Mouse (Mus musculus) midbrain, embryonic 12.5 days (tissue): ENCODE data around the gene March9. TPM values are rescaled to one million over a fixed set of nuclear protein-coding genes. Genes with fewer than 3 reads are reported as not detected.

ENCODE experiments used
- ATAC-seq: fragments of 200-750 bp; cut with Nextera tagmentation; 2 replicates; pipeline ENCODE4 v1.8.0; 2017; ENCODE audit warnings: low read depth, moderate TSS enrichment, moderate library complexity; ENCODE audit not compliant: low FRiP score
- H3K27ac ChIP-seq: fragments of 300-500 bp; sonication (generic); replicated peaks from 2 replicates; pipeline ENCODE4 v1.5.1; 2016; ENCODE audit warnings: mild to moderate bottlenecking
- H3K27me3 ChIP-seq: fragments of 300-500 bp; sonication (generic); 2 replicates; pipeline ENCODE4 v1.6.1; 2016; ENCODE audit warnings: mild to moderate bottlenecking
- H3K36me3 ChIP-seq: fragments of 300-500 bp; sonication (generic); 2 replicates; pipeline ENCODE4 v1.6.1; 2016
- H3K4me1 ChIP-seq: fragments of 300-500 bp; sonication (generic); 2 replicates; pipeline ENCODE4 v1.6.1; 2016
- H3K4me2 ChIP-seq: fragments of 300-500 bp; sonication (generic); replicated peaks from 2 replicates; pipeline ENCODE4 v1.6.1; 2016; ENCODE audit warnings: mild to moderate bottlenecking, moderate library complexity
- H3K4me3 ChIP-seq: fragments of 300-500 bp; sonication (generic); 2 replicates; pipeline ENCODE4 v1.5.1; 2016; ENCODE audit warnings: mild to moderate bottlenecking
- H3K9ac ChIP-seq: fragments of 300-500 bp; sonication (generic); replicated peaks from 2 replicates; pipeline ENCODE4 v1.6.1; 2016; ENCODE audit warnings: mild to moderate bottlenecking, moderate library complexity
- H3K9me3 ChIP-seq: fragments of 300-500 bp; sonication (generic); 2 replicates; pipeline ENCODE4 v1.6.1; 2016; ENCODE audit warnings: mild to moderate bottlenecking
- WGBS: fragments of 180-500 bp; shearing (Covaris S2); methylation state at CpG from one replicate; pipeline ENCODE4 v1.1.7; 2016; 5-methylcytosine and 5-hydroxymethylcytosine counted together
- polyA plus RNA-seq: library from polyadenylated mRNA; unstranded; fragments of >200 nt; fragmentation: Nextera tagmentation; extraction: Ambion mirVana; gene quantifications from 2 replicates; pipeline ENCODE4 v1.2.1, GENCODE M21; 2016

Gene March9
- polyA plus RNA-seq, 1 experiment from 2014 or later: 4.6 TPM

DNA sequence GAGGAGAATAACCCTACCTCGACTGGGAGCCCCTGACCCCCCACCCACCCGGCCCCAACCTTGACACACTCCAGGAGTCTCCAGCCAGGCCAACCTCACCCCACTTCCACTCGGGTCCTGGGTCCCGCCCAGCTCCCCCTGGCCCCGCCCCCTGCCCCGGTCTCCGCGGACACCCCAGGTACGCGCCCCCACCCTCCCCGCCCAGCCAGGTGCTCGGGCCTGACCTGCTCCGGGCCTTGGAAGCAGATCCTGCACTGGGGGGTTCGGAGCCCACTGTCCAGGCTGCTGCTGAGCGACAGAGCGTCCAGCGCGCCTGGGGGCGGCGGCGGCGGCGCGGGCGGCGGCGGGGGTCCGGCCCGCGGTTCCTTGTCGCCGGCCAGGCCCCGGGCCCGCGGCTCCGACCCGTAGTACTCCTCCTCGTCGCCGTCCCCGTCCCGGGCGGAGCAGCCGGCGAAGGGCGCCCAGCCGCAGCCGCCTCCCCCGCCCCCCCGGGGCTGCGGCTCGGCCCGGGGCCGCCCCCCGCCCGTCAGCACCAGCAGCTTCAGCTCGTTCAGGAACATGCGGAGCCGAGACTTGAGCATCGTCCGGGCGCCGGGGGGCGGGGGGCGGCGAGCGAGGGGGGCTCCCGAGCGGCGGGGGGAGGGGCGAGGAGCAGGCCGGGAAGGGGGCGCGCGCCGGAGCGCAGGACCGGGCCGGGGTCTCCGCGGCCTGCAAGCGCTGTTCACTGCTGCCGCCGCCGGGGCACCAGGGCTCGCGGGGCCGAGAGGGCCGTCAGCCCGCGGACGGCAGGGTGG, 613 bp downstream of the March9 start:
- under 1% methylated on average over 56 of the region's 92 CpGs for WGBS
- Histone ChIP-seq H3K27me3 (peaks cover 5% of the 10 kb centered on the region; the same call in 1 of the 2 replicates), H3K4me3 (peak overlapping the region; percentile 97), H3K9me3 (no peaks in the 10 kb centered on the region), H3K27ac (peak overlapping the region; percentile 96), H3K9ac (peak overlapping the region; percentile 99), H3K36me3 (peaks cover 33% of the 10 kb centered on the region), H3K4me2 (peak overlapping the region; percentile 96), H3K4me1 (peaks cover 39% of the 10 kb centered on the region)
- ATAC-seq: peak; percentile 5; the same call in 1 of the 2 replicates

DNA sequence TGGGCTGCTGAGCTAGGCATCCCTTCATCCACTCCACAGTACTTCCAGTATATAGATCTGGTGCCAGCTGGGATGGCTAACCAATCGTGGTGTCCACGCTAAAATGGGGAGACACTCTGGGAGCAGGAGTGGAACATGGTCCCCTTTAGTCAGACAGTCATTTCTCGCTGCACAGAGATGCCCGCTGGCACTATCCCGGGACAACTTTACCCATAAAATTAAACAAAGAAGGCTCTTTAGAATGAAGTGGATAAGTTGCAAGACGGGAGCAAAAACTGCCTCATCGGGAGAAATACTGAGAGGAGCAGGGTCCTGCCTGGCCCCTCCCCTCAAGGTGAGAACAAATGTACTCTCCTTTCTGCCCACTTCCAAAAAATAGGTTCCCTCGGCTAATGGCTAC, 1.3 kb downstream of the March9 start:
- H3K4me2 ChIP-seq: peak overlapping the region; percentile 96
- peaks cover 5% of the 10 kb centered on the region; the same call in 1 of the 2 replicates for H3K27me3 ChIP-seq
- H3K36me3 ChIP-seq: peaks cover 40% of the 10 kb centered on the region
- ATAC-seq: no peak
- H3K9me3 ChIP-seq: no peaks in the 10 kb centered on the region
- peak overlapping the region; percentile 99 for H3K9ac ChIP-seq
- WGBS: 10% methylated on average over 8 of the region's 8 CpGs
- H3K4me3 ChIP-seq: peak overlapping the region; percentile 97
- H3K4me1 ChIP-seq: peaks cover 39% of the 10 kb centered on the region
- H3K27ac ChIP-seq: 0 out of 2 replicates have a peak overlapping the region, but pooled peaks have one; percentile 96

DNA sequence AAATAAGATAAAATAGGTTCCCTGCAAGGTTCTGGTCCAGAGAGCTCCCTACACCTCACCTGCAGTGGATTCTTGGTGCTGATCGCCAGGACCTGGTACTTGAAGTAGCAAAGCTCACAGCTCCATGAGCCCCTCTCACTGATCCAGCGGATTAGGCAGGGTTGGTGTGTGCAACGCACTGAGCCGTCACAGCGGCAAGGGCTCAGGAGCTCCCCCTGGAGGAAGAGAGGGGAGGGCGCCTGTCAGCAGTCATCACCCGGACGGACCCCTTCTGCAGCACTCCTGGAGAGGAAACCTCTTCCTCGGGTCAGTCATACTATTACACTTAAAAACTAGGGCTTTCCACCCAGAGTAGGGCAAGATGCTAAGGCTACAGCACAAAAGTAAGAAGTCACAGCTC, 1.8 kb downstream of the March9 start:
- peaks cover 5% of the 10 kb centered on the region; the same call in 1 of the 2 replicates for H3K27me3 ChIP-seq
- WGBS: under 1% methylated on average over 9 of the region's 9 CpGs
- peak overlapping the region; percentile 99 for H3K9ac ChIP-seq
- H3K36me3 ChIP-seq: peaks cover 44% of the 10 kb centered on the region
- H3K9me3 ChIP-seq: no peaks in the 10 kb centered on the region
- peak overlapping the region; percentile 97 for H3K4me3 ChIP-seq
- ATAC-seq: peak; percentile 13; the same call in 1 of the 2 replicates
- no peak overlapping the region for H3K27ac ChIP-seq
- peak overlapping the region; percentile 96 for H3K4me2 ChIP-seq
- peaks cover 39% of the 10 kb centered on the region for H3K4me1 ChIP-seq

DNA sequence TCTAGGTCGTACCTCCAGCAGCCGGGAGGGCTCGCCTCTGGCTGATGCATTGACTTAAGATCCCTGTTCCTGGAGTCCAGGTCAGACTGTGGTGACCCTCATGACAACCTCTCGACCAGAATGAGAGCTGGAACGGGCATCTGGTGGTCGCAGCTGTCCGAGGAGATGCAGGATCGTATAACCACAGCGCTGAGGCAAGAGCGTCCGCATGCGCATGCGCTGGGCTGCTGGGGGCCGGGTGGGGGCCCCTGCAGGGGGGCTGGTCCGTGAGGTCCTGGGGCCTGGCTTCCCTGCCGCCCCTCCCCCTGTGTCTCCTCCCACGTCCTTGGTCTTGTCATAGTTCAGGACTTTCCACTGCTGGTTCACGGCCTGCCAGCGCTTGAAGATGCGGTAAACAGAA, 3.5 kb downstream of the March9 start:
- Histone ChIP-seq H3K27me3 (peaks cover 14% of the 10 kb centered on the region), H3K9me3 (no peaks in the 10 kb centered on the region), H3K9ac (no peak overlapping the region), H3K4me1 (peaks cover 31% of the 10 kb centered on the region), H3K27ac (no peak overlapping the region), H3K4me3 (no peak overlapping the region), H3K4me2 (no peak overlapping the region), H3K36me3 (peaks cover 44% of the 10 kb centered on the region)
- no peak for ATAC-seq
- WGBS: 92% methylated on average over 20 of the region's 20 CpGs

DNA sequence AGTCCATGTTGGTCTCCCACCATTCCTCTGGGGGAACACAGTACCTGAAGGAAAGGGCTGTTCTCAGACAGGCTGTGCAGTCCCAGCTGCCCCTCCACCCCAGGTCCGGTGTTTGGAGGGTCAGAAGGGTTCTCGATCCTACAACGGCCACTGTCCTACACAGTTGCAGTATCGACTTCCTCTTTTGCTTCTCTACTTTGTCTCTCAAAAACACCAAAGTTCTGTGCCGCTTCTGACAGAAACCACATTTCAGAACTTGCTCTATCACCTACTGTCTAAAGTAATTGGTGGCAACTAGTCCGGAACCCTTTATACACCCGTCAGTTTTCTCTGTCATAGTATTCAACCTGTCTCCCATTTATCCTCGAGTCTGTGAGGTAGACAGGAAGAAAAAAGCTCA, 4.6 kb downstream of the March9 start:
- Histone ChIP-seq H3K9me3 (no peaks in the 10 kb centered on the region), H3K4me1 (peaks cover 20% of the 10 kb centered on the region), H3K27me3 (peaks cover 23% of the 10 kb centered on the region), H3K9ac (no peak overlapping the region), H3K36me3 (peaks cover 44% of the 10 kb centered on the region), H3K27ac (no peak overlapping the region), H3K4me3 (no peak overlapping the region), H3K4me2 (no peak overlapping the region)
- 91% methylated on average over 8 of the region's 8 CpGs for WGBS
- ATAC-seq: no peak

DNA sequence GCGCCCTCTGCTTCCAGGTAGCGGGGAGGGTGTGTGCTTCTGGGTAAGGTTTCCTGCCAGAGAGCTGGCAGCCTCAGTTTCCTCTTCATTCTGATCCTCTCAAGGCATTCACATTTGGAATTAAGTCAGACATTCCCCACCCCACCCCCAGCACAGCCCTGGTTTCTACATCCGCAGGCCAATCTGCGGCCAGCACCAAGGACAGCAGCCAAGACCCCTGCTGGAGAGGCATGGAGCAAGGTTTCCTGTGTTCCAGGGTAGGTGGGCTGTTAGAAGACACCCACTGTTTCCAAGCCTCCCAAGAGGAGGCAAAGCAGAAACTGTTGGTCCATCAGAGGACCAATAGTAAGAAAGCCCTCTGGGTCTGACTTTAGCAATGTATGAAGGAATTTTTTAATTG, 5.3 kb downstream of the March9 start:
- Histone ChIP-seq H3K36me3 (peaks cover 44% of the 10 kb centered on the region), H3K9me3 (no peaks in the 10 kb centered on the region), H3K4me1 (peaks cover 18% of the 10 kb centered on the region), H3K4me2 (no peak overlapping the region), H3K4me3 (no peak overlapping the region), H3K27ac (no peak overlapping the region), H3K9ac (no peak overlapping the region), H3K27me3 (peaks cover 30% of the 10 kb centered on the region)
- ATAC-seq: no peak
- 73% methylated on average over 4 of the region's 4 CpGs for WGBS

DNA sequence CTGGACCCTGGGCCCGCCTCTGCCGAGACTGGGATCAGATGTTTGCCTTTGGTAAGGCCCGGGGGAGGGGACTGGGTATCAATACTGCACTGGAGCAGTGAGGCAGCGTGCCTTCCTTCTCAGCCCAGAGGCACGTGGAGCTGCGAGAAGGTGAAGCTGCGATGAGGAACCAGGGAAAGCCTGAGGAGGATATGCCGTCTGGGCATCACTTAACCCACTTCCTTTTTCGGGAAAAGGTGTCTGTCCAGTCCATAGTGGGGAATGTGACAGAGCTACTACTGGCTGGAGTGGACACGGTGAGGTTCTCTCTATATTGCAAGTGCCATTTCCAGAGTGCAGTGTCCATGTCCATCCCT, 9.9 kb downstream of the March9 start:
- H3K4me1 ChIP-seq: peaks cover 3% of the 10 kb centered on the region; the same call in 1 of the 2 replicates
- H3K27ac ChIP-seq: no peak overlapping the region
- H3K9me3 ChIP-seq: no peaks in the 10 kb centered on the region
- H3K4me3 ChIP-seq: no peak overlapping the region
- no peak for ATAC-seq
- H3K9ac ChIP-seq: no peak overlapping the region
- H3K4me2 ChIP-seq: no peak overlapping the region
- H3K27me3 ChIP-seq: peaks cover 58% of the 10 kb centered on the region
- H3K36me3 ChIP-seq: peaks cover 24% of the 10 kb centered on the region
- WGBS: 21% methylated on average over 10 of the region's 10 CpGs

DNA sequence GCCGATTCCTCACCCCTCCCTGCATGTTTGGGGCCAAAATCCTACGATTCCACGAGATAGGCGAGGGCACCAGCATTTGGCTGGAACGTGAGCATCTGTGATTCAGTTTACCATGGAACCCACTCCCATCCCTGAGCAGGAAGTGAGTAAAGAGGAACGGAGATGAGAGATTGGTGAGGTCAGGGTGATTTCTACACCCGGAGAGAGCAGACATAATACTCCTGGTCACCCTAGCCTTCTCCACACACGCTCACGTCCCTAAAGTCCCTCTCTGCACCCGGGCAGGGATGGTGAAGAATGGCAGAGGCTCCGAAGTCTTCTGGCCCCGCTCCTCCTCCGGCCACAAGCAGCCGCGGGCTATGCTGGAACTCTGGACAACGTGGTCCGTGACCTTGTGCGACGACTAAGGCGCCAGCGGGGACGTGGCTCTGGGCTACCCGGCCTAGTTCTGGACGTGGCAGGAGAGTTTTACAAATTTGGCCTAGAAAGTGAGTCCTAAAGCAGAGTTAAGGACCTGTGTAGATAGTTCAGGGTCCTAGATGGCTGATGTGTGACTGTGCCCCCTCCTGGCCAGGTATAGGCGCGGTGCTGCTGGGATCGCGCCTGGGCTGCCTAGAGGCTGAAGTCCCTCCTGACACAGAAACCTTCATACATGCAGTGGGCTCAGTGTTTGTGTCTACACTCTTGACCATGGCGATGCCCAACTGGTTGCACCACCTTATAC, 10.4 kb downstream of the March9 start:
- peaks cover 24% of the 10 kb centered on the region; the same call in 1 of the 2 replicates for H3K36me3 ChIP-seq
- H3K27ac ChIP-seq: no peak overlapping the region
- H3K27me3 ChIP-seq: peaks cover 58% of the 10 kb centered on the region
- ATAC-seq: no peak
- WGBS: 4% methylated on average over 29 of the region's 29 CpGs
- H3K4me3 ChIP-seq: 0 out of 2 replicates have a peak overlapping the region, but pooled peaks have one; percentile 10
- no peak overlapping the region for H3K9ac ChIP-seq
- peaks cover 3% of the 10 kb centered on the region; the same call in 1 of the 2 replicates for H3K4me1 ChIP-seq
- no peak overlapping the region for H3K4me2 ChIP-seq
- H3K9me3 ChIP-seq: no peaks in the 10 kb centered on the region

DNA sequence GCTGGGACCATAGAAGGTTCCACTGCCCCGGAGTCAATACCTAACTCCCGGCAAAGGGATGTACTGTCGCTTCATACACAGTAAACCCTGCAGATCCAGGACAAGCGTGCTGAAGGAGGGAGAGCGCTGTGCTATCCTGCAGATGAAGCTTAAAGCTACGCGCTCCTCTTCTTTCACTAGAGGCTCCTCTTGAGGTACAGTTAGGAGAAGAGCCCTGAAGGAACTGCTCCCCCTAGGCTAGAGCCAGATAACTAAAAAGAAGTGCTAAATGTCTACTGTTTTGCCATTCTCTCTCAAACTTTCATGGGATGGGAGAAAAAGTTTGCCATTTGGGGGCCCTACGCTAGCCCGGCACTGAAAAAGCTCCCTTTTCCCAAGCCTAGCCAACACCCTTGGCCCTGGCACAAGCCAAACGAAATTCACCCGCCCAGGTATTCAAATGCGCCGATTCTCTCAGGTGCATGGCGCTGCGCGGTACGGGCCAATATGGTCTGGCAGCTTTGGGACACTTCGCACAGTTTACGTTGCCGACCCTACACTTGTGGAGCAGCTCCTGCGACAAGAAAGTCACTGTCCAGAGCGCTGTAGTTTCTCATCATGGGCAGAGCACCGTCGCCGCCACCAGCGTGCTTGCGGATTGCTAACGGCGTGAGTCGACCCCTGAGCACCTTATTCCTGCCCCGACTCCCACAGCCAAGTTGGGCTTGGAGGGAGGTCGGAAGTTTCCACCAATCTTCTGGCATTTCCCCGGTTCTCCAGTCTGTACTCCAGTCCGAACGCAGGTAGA, 11.2 kb downstream of the March9 start:
- H3K36me3 ChIP-seq: peaks cover 20% of the 10 kb centered on the region; the same call in 1 of the 2 replicates
- H3K4me1 ChIP-seq: peaks cover 3% of the 10 kb centered on the region; the same call in 1 of the 2 replicates
- no peak overlapping the region for H3K4me2 ChIP-seq
- no peak overlapping the region for H3K9ac ChIP-seq
- 6% methylated on average over 35 of the region's 35 CpGs for WGBS
- H3K9me3 ChIP-seq: no peaks in the 10 kb centered on the region
- no peak overlapping the region for H3K27ac ChIP-seq
- no peak for ATAC-seq
- H3K27me3 ChIP-seq: peaks cover 58% of the 10 kb centered on the region
- 0 out of 2 replicates have a peak overlapping the region, but pooled peaks have one; percentile 10 for H3K4me3 ChIP-seq

DNA sequence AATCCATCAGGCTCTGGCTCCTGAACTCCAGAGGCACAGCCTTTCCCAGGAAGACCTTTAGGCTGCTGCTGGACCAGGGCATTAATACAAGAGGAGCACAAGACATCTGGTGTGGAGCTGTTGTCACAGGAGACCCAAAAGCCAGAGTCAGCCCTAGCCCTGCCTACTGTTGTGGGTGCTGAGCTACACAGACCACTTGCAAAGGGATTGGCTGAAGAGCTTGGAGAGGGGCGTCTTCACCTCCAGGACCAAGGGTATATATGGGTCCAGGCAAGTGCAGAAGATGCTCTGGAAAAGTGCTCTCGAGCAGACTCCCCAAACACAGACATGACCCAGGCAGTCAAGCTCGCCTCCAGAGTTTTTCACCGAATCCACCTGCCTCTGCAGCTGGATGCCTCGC, 12.0 kb downstream of the March9 start, which contains the start of gene Cyp27b1:
Gene Cyp27b1, plus strand, starts transcription at position 297 of the 400 bp plus-strand sequence.
- Histone ChIP-seq H3K9me3 (no peaks in the 10 kb centered on the region), H3K4me3 (0 out of 2 replicates have a peak within 1 kb of the TSS, but pooled peaks have one; percentile 10), H3K27ac (no peak within 1 kb of the TSS), H3K9ac (no peak within 1 kb of the TSS), H3K36me3 (peaks cover 16% of the 10 kb centered on the region; the same call in 1 of the 2 replicates), H3K4me1 (peaks cover 4% of the 10 kb centered on the region), H3K27me3 (peaks cover 58% of the 10 kb centered on the region), H3K4me2 (no peak within 1 kb of the TSS)
- ATAC-seq: no peak
- 32% methylated on average over 5 of the region's 5 CpGs for WGBS

DNA sequence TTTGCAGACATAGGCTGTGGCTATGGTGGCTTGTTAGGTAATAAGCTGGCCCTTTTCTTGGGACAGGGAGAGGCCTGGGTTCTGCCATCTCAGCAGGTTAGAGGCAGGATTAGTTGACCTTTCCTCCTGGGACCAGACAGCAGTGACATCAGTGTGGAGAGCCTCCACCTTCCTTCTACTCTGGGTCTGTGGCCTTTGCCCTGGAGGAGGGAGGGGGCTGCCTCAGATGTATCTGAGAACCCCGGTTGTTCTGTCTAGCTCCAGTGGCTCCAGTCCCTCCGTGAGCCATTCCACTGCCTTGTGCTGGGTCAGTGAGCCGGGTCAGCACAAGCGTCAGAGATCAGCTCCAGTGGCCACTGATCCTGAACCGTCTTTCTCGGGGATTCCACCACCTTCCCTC, 16.8 kb downstream of the March9 start:
- Histone ChIP-seq H3K9ac (no peak overlapping the region; the same call in 1 of the 2 replicates), H3K4me1 (peaks cover 16% of the 10 kb centered on the region), H3K4me2 (0 out of 2 replicates have a peak overlapping the region, but pooled peaks have one; percentile 92), H3K36me3 (peaks cover 16% of the 10 kb centered on the region; the same call in 1 of the 2 replicates), H3K27ac (no peak overlapping the region), H3K4me3 (no peak overlapping the region), H3K27me3 (peaks cover 28% of the 10 kb centered on the region), H3K9me3 (no peaks in the 10 kb centered on the region)
- ATAC-seq: no peak
- 57% methylated on average over 6 of the region's 6 CpGs for WGBS
